Mouse (Mus musculus) MN1 (cell line): ENCODE results near the gene Lrrc27.
A peak's percentile ranks its signal among the peaks of the same experiment; 100 is the strongest.

Experiments used
- DNase-seq: peaks from one replicate; pipeline ENCODE4 v3.0.0-alpha.2; 2016; ENCODE audit warnings: low spot score

Gene Lrrc27

GRCm38 (mm10) chr7:139212754-139213745, at the start of gene Lrrc27, which contains the start of gene Stk32c:
Gene Lrrc27, plus strand, starts transcription at chr7:139212988.
Gene Stk32c, minus strand, starts transcription at chr7:139213307.
- DNase-seq, result peak; percentile 99

- DNase-seq, result no peak
Measured at GRCm38 (mm10) chr7:139164410-139164809, 48.4 kb upstream of the Lrrc27 start.

DNA sequence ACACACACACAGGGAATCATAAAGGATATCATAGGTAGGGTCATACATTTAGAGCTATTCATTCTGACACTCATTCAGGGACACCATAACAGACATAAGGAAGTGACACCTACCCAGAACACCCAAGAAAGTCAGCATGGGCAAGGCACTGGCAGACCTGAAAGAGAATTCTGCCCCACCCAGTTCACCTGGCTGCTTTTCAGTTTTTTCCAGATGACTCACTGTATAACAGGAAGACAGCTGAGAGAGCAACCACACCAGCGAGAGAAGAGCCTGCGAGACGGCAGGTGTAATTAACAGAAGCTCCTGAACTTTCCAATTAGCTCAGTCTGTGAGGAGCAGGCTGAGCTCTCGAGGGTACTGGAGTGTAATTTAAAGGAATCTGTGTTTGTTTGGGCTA, 43.6 kb upstream of the Lrrc27 start:
- no peak for DNase-seq

DNA sequence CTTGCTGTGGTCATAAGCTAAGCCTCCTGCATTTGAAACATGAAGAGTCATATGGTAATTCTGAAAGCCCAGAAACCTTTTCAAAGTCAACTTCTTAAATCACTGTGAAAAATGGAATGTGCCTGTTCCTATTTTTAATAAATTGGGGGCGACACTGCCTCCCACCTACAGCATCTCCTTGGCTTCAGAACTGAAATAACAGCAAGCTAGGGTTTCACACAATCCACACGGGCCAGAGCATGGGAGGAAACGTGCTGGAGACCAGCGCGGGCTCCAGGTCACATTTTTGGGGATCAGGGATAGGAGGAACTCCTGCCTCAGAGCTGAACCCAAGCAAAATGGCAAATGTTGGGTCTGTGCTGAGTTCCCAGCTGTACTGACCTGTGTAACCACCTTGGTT, 33.5 kb upstream of the Lrrc27 start:
- DNase-seq, result no peak

- no peak for DNase-seq
Measured at GRCm38 (mm10) chr7:139180058-139180457, 32.7 kb upstream of the Lrrc27 start.

GRCm38 (mm10) chr7:139184396-139184795, 28.4 kb upstream of the Lrrc27 start:
- no peak for DNase-seq

DNA sequence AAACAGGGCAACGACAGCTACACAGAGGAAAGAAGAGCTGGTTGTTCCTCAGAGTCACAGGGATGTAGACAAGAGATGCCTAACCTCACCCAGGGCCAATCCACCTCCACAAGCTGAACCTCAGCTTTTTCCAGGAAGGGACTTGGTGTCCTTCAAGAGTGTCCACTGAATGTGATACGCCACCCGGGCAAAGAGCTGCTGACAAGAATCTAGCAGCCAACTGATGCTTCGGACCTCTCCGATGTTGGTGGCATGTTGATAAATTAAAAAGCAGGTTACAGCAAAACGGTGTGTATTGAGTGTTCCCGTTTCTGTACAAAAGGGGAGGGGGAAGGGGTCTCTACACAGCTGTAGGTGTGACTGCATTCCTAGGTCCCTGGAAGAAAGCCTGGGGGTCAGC, 27.9 kb upstream of the Lrrc27 start:
- DNase-seq, result no peak

- no peak for DNase-seq
Measured at GRCm38 (mm10) chr7:139185971-139186370, 26.8 kb upstream of the Lrrc27 start.

- DNase-seq, result peak; percentile 36
Measured at GRCm38 (mm10) chr7:139186436-139186835, 26.4 kb upstream of the Lrrc27 start.

DNA sequence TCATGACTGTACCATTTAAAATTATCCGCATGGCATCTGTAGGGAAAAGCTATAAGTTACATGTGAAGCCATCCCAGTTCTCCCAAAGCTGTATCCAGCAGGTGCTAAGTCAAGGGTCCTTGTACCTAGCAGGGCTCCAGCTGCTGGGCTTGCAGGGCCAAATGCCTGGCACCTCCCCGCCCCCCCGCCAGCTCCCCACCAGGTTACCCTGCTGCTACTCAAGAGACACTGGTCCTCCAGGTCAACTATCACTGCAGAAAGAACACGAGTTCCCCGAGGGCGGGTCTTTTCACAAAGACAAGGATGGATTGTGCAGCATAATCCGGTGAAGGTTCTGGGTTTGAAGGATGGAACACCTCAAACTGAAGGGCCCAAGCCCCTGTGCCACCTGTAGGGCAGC, 25.5 kb upstream of the Lrrc27 start:
- DNase-seq, result no peak

GRCm38 (mm10) chr7:139187771-139188633, 24.8 kb upstream of the Lrrc27 start:
- peak; percentile 91 for DNase-seq

DNA sequence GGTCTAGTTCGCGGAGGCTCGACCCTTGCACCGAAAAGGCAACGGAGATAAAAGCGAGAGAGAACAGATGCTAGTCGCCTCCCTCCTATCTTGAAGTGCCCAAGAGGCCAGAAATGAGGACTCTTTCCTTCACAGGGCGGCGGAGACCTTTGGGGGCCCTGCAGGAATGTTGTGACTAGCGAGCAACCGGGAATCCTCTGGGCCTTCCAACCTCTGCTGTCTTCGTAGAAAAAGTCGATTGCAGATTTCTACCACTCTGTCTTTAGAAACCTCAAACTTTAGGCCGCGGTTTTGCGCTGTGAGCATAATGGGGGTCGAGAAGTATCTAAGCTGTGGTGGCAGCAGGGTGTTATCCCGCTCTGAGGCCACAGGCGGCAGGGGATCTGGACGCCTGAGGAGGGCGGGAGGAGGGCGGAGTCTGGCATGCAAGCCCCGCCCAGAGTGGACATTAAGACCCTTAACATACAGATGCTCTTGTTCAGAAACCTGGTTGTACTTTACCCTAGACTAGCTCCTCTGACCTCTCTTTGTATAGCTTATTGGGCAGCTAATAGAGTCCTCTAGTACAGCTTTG, 24.1 kb upstream of the Lrrc27 start:
- peak; percentile 71 for DNase-seq

DNA sequence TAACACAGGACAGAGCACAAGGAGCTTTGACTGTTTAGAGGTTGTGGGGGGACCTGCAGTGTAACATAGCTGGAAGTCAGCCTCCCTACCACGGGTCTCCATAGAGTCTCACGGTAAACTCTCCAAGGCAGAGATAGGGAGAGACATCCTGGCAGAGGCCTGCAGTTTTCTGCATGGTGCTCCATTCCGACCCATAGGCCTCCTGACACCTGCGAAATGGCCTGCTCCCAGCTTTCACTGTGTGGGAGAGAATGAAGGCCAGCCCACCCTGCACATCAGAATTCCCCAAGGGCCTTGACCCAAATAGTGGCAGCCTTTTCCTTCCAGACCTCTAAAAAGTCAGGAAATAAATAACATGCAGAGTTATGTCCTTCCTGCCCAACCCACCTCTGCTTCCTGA, 22.2 kb upstream of the Lrrc27 start:
- DNase-seq, result no peak

- no peak for DNase-seq
Measured at GRCm38 (mm10) chr7:139191619-139192018, 21.2 kb upstream of the Lrrc27 start.

DNA sequence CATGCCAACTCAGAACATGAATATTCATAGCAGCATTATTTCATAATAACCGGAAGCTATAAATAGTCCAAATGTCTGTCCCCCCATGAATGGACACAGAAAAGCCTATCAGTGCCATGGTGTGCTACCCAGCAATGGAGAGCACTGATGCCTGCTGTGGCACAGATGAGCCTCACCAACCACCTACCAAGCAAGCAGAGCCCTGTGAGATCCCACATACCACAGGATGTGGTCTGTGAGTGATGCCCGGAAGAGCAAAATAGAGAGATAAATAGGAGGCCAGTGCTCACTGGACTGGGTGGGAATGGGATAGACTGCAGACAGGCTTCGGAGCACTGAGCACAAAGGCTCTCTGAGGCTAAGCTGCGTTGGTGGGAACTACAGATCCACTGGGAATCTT, 15.8 kb upstream of the Lrrc27 start:
- no peak for DNase-seq

DNA sequence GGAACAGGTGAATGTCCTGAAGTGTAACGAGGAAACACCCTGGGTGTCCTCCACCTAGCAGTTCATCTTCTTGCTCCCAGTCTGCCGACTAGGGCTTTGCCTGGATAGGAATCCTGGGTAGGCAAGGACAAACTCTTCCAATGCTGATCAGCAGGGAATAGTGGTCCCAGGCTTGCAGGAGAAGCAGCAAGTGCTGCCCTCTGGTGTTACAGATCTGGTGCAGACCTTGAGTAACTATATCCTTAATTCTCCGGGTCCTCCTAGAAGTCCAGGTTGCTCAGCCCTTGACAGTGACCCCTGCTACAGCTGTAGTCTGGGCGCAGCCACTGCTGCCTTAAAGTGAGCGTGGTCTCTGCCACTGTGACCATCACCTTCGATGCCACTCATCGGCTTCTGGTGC, 12.7 kb upstream of the Lrrc27 start:
- peak; percentile 78 for DNase-seq

GRCm38 (mm10) chr7:139201209-139201608, 11.6 kb upstream of the Lrrc27 start:
- no peak for DNase-seq

GRCm38 (mm10) chr7:139208023-139208772, 4.6 kb upstream of the Lrrc27 start:
- DNase-seq, result peak; percentile 74

- no peak for DNase-seq
Measured at GRCm38 (mm10) chr7:139208773-139209095, 4.1 kb upstream of the Lrrc27 start.

GRCm38 (mm10) chr7:139211761-139212160, 1.0 kb upstream of the Lrrc27 start:
- no peak for DNase-seq

DNA sequence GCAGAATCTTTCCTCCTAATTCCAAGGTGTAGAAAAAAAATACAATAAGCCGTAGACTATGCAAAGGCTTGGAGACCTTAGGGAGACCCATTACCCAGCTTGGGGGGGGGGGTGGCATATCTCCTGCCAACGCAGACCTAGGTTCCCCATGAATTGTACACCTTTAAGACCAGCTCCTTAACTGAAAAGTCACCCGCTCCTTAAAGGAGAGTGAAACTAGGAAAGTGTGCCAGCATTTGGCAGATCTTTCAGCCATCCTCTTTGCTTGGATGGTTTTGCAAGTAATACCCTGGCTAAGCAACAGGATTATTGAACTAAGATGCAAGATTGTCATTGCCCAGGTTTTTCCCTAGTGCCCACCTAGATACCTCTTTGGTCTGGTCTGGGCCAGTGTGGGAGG, 963 bp downstream of the Lrrc27 start:
- no peak for DNase-seq

GRCm38 (mm10) chr7:139214160-139214559, 1.4 kb downstream of the Lrrc27 start:
- no peak for DNase-seq
